Mouse (Mus musculus) bone marrow, adult 2 months (tissue): ENCODE results near the gene Rpl9-ps1.

Source experiments
- CTCF ChIP-seq: fragments of 200-500 bp; IDR thresholded peaks from 2 replicates; pipeline ENCODE4 v1.5.1; 2011; ENCODE audit warnings: low read length, control low read depth; ENCODE audit not compliant: control insufficient read depth, insufficient read depth
- POLR2A ChIP-seq: fragments of 200-500 bp; IDR thresholded peaks from 2 replicates; pipeline ENCODE4 v1.6.1; 2011; ENCODE audit warnings: low read depth, mild to moderate bottlenecking, control low read depth, low read length, borderline replicate concordance; ENCODE audit not compliant: control insufficient read depth

DNA sequence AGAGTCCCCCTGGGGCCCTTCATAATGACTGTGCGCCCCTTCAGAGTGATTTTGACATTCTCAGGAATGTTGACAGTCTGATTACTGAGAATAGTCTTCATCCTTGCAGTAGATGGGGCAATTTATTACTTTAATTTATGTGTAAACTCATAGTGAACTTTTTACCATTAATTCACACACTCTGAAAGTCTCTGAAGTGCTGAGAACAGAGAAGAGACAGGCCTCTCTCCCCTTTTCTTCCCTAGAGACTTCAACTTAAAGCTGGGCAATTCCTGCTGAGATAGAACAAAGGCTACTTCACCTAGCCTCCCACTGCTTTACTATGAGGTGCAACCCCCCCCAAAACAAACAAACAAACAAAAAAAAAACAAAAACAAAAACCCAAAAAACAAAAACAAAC, at the start of gene Rpl9-ps1:
- TF ChIP-seq POLR2A (no peak), CTCF (no peak)
